Mouse (Mus musculus): ENCODE results near the gene Pus3. TPM values are rescaled to one million over a fixed set of nuclear protein-coding genes. Genes with fewer than 3 reads are reported as not detected.

Gene Pus3
- total RNA-seq, 2 experiments from 2014 or later: 12.2 to 14.0 TPM

Other genes with a start within 250 kb of the Pus3 start
- gene Cdon, start 137.5 kb upstream of the Pus3 start, total RNA-seq (2015): 0.65 and 1.8 TPM in 2 replicates
- gene Cdon, start 137.5 kb upstream of the Pus3 start, total RNA-seq (2017): 0.65 and 2.3 TPM in 2 replicates
- not detected in 2 replicates for gene Gm1113, start 40.3 kb upstream of the Pus3 start, total RNA-seq (2015)
- not detected in 2 replicates for gene Gm1113, start 40.3 kb upstream of the Pus3 start, total RNA-seq (2017)
- 0.09 and 0.11 TPM in 2 replicates for gene Ddx25, start 67 bp upstream of the Pus3 start, total RNA-seq (2015)
- 0.04 TPM in 1 of 2 replicates, not detected in the other for gene Ddx25, start 67 bp upstream of the Pus3 start, total RNA-seq (2017)
- 0.51 and 0.75 TPM in 2 replicates for gene Pate2, start 11.7 kb downstream of the Pus3 start, total RNA-seq (2015)
- gene Pate2, start 11.7 kb downstream of the Pus3 start, total RNA-seq (2017): not detected in 2 replicates
- 15.7 and 20.1 TPM in 2 replicates for gene Hyls1, start 11.8 kb downstream of the Pus3 start, total RNA-seq (2015)
- gene Hyls1, start 11.8 kb downstream of the Pus3 start, total RNA-seq (2017): 17.5 and 20.6 TPM in 2 replicates
- gene Pate4, start 53.3 kb downstream of the Pus3 start, total RNA-seq (2015): not detected in 2 replicates
- gene Pate4, start 53.3 kb downstream of the Pus3 start, total RNA-seq (2017): not detected in 2 replicates
- gene Pate3, start 89.6 kb downstream of the Pus3 start, total RNA-seq (2015): not detected in 2 replicates
- gene Pate3, start 89.6 kb downstream of the Pus3 start, total RNA-seq (2017): not detected in 2 replicates
- gene Pate1, start 128.8 kb downstream of the Pus3 start, total RNA-seq (2015): not detected in 2 replicates
- not detected in 2 replicates for gene Pate1, start 128.8 kb downstream of the Pus3 start, total RNA-seq (2017)
- not detected in 2 replicates for gene Gm17677, start 182.5 kb downstream of the Pus3 start, total RNA-seq (2015)
- not detected in 2 replicates for gene Gm17677, start 182.5 kb downstream of the Pus3 start, total RNA-seq (2017)
- not detected in 2 replicates for gene Gm17727, start 219.5 kb downstream of the Pus3 start, total RNA-seq (2015)
- not detected in 2 replicates for gene Gm17727, start 219.5 kb downstream of the Pus3 start, total RNA-seq (2017)
- not detected in 2 replicates for gene Gm27235, start 231.5 kb downstream of the Pus3 start, total RNA-seq (2015)
- not detected in 2 replicates for gene Gm27235, start 231.5 kb downstream of the Pus3 start, total RNA-seq (2017)
- gene D730048I06Rik, start 231.5 kb downstream of the Pus3 start, total RNA-seq (2015): not detected in 2 replicates
- not detected in 2 replicates for gene D730048I06Rik, start 231.5 kb downstream of the Pus3 start, total RNA-seq (2017)

Measured in megakaryocyte, adult 5-6 weeks (primary cell).